Mouse (Mus musculus) cerebellum, adult 2 months (tissue): Measurements from ENCODE around the gene Qars. TPM values are rescaled to one million over a fixed set of nuclear protein-coding genes. Genes with fewer than 3 reads are reported as not detected.
A peak's percentile ranks its signal among the peaks of the same experiment; 100 is the strongest.

Source experiments
- DNase-seq, 2 experiments: peaks; one replicate each; pipeline ENCODE4 v3.0.0; 2021
- H3K27ac ChIP-seq: fragments of 200-500 bp; 2 replicates; pipeline ENCODE4 v1.5.1; 2012; ENCODE audit warnings: low read length, control low read depth, inconsistent platforms; ENCODE audit not compliant: insufficient read depth
- H3K27me3 ChIP-seq: fragments of 200-500 bp; 2 replicates; pipeline ENCODE4 v1.6.1; 2012; ENCODE audit warnings: inconsistent platforms, mild to moderate bottlenecking, low read length, moderate library complexity; ENCODE audit not compliant: control insufficient read depth, insufficient read depth
- H3K4me1 ChIP-seq: fragments of 200-500 bp; 2 replicates; pipeline ENCODE4 v1.6.1; 2011; ENCODE audit warnings: low read length; ENCODE audit not compliant: control insufficient read depth, insufficient read depth
- H3K4me3 ChIP-seq: fragments of 200-500 bp; replicated peaks from 2 replicates; pipeline ENCODE3; 2011; ENCODE audit warnings: mild to moderate bottlenecking, low read depth, low read length, control low read depth; ENCODE audit not compliant: insufficient read depth
- CTCF ChIP-seq: fragments of 200-500 bp; IDR thresholded peaks from 2 replicates; pipeline ENCODE4 v1.5.1; 2011; ENCODE audit warnings: low read depth, mild to moderate bottlenecking, control low read depth, low read length, moderate library complexity, borderline replicate concordance; ENCODE audit not compliant: insufficient read depth
- POLR2A ChIP-seq: fragments of 200-500 bp; IDR thresholded peaks from 2 replicates; pipeline ENCODE4 v1.6.1; 2011; ENCODE audit warnings: low read length, control low read depth, borderline replicate concordance; ENCODE audit not compliant: insufficient read depth
- WGBS: fragments of 180-500 bp; shearing (Covaris S2); methylation state at CpG from one replicate; pipeline ENCODE4 v1.1.7; 2018; 5-methylcytosine and 5-hydroxymethylcytosine counted together
- polyA plus RNA-seq: library from polyadenylated mRNA; depleted of rRNA; stranded (reverse); fragments of >200 nt; gene quantifications from 2 replicates; pipeline ENCODE4 v1.2.3, GENCODE M21; 2012

Gene Qars
- polyA plus RNA-seq, 1 experiment: 107 TPM

DNA sequence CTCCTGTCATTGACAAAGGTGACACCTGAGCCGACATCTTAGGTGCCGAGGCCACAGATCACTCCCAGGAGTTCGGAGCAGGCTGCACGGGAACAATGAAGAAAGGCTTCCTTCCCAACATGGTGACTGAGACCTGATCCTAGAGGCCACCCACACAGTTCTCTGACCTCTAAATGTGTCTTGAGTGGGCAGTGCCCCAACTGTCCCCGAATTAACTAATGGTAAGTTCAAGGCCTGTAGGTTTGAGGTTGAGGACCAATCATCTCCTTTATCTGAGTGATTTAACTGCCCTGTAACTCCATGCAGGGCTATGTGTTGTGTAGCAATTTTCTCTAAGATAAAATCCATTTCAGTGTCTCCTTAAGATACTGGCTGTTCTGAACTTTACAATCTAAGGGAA is 38.1 kb upstream of the Qars start:
- WGBS: 83% methylated on average over 5 of the region's 5 CpGs
- Histone ChIP-seq H3K4me3 (no peak overlapping the region), H3K4me1 (no peaks in the 10 kb centered on the region), H3K27me3 (no peaks in the 10 kb centered on the region), H3K27ac (no peak overlapping the region)
- no peak for TF ChIP-seq POLR2A
- no peak for TF ChIP-seq CTCF
- no peak for DNase-seq

DNA sequence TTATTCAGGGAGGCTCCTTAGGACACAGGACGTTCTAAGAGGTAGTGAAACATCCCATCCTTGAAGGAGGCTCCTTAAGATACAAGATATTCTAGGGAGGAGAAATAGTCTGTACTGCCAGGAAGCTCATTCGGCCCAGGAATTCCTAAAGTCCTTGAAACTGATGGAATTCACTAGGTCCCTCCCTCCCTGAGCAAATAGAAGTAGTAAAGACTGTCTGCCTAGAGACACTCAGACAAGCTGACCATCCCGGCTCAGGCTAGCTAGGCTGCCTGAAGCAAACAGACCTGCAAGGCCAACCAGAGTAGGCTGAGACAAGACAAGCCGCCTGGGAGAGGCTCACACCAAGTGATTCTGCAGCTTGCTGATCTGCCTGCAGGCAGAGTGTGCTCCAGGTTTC is 37.7 kb upstream of the Qars start:
- H3K4me1 ChIP-seq: no peaks in the 10 kb centered on the region
- WGBS: 78% methylated on average over 4 of the region's 4 CpGs
- DNase-seq: no peak
- no peak overlapping the region for H3K27ac ChIP-seq
- H3K27me3 ChIP-seq: no peaks in the 10 kb centered on the region
- no peak overlapping the region for H3K4me3 ChIP-seq
- TF ChIP-seq POLR2A (no peak), CTCF (no peak)

DNA sequence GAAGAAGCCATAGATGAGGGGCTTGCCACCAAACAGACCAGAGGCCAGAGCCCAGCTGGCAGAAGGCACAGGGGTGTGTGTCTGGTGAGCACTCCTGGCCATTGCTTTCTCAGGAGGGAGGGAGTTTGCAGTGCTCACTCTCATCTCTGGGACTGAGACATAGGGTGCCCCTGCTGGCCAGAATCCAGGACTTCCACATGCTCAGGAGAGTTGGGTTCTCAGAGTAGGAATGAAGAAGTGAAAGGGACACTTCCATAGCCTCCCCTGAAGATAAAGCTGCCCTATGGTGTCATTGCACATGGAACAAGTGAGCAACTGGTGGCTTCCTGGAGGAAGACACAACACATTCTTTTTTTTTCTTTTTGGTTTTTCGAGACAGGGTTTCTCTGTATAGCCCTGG is 33.0 kb upstream of the Qars start:
- no peak for DNase-seq
- no peaks in the 10 kb centered on the region for H3K27me3 ChIP-seq
- H3K4me1 ChIP-seq: no peaks in the 10 kb centered on the region
- H3K4me3 ChIP-seq: no peak overlapping the region
- no peak for TF ChIP-seq POLR2A
- no peak for TF ChIP-seq CTCF
- H3K27ac ChIP-seq: no peak overlapping the region
- WGBS: 32% methylated on average over 1 of the region's 1 CpGs

DNA sequence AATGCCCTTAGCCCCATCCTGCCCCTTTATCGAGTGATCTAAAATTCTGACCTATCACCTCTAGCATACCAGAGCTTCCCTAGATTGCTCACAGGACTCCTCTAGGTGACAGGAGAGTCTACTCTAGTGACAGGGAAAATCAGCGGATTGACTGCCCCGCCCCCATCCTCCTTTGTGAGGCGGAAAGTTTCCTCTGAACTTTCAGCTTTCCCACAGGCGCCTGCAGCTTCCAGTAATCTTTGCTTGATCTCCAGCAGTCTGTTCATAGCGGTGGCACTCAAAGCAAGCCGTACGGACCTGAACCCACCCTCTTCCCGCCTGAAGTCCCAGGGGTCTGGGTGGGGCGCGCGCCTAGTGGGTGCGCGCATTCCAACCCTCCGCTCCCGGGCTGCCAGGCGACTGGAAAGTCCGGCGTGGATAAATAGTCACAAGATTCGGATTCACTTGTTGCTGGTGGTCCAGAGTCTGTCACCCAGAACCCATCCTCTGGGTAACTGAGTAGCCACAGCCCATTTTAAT is 28.8 kb upstream of the Qars start:
- WGBS: 3% methylated on average over 20 of the region's 20 CpGs
- TF ChIP-seq POLR2A (no peak), CTCF (no peak)
- Histone ChIP-seq H3K27me3 (no peaks in the 10 kb centered on the region), H3K27ac (no peak overlapping the region), H3K4me1 (no peaks in the 10 kb centered on the region), H3K4me3 (peak overlapping the region; percentile 4)
- DNase-seq: no peak

DNA sequence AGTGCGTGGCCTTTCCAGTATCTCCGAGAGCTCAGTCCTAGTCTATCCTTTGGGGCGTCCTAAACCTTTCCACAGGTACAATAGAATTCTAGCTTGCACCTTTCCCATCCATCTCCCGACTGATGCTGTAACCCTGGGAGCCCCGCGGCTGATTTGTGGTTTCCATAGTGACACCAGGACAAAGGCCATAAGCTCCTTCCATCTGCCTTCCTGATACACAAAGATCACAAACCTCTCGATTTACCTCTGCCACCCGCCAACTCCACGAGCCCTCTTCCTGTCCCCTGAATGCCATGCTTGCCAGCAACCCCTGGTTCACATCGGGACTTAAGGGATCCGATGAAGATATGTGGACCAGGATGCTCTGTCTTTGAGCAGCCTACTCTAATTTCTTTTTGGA is 28.3 kb upstream of the Qars start:
- Histone ChIP-seq H3K4me1 (no peaks in the 10 kb centered on the region), H3K27ac (no peak overlapping the region), H3K27me3 (no peaks in the 10 kb centered on the region), H3K4me3 (no peak overlapping the region)
- 27% methylated on average over 11 of the region's 11 CpGs for WGBS
- no peak for DNase-seq
- no peak for TF ChIP-seq POLR2A
- no peak for TF ChIP-seq CTCF

DNA sequence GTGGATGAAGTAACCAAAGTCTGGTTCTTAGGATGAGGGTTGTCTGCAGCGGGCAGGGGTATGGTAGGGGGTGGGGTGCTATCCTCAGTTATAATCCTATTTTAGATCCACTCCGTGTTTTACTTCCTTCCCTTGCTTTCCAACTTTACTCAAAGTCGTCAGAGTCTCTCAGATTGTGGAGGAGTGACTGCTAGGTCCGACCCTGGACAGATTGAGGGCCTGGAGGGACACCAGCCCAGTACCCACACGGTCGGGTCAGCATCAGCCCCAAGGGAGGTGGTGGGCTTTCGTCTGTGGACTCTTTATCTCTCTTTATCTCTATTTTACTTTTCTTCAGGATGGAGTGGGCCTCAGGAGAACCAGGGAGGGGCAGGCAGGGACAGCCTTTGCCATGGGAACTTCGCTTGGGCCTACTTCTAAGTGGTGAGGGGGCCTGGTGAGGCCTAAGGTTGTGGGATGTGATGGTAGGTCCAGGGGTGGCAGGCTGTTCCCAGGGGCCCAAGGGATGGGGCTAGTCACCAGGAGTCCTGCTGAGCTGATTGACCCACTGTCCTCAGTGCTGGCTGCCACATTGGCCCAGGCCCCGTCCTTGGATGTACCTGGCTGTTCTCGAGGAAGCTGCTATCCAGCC is 27.7 kb upstream of the Qars start, which contains the start of gene Lamb2:
Gene Lamb2 (plus strand): TSS at position 16 of the 631 bp plus-strand sequence.
- 40% methylated on average over 10 of the region's 10 CpGs for WGBS
- H3K27ac ChIP-seq: no peak within 1 kb of the TSS
- no peaks in the 10 kb centered on the region for H3K4me1 ChIP-seq
- peak within 1 kb of the TSS; percentile 35 for H3K4me3 ChIP-seq
- H3K27me3 ChIP-seq: no peaks in the 10 kb centered on the region
- TF ChIP-seq POLR2A (no peak), CTCF (no peak)
- DNase-seq: no peak

DNA sequence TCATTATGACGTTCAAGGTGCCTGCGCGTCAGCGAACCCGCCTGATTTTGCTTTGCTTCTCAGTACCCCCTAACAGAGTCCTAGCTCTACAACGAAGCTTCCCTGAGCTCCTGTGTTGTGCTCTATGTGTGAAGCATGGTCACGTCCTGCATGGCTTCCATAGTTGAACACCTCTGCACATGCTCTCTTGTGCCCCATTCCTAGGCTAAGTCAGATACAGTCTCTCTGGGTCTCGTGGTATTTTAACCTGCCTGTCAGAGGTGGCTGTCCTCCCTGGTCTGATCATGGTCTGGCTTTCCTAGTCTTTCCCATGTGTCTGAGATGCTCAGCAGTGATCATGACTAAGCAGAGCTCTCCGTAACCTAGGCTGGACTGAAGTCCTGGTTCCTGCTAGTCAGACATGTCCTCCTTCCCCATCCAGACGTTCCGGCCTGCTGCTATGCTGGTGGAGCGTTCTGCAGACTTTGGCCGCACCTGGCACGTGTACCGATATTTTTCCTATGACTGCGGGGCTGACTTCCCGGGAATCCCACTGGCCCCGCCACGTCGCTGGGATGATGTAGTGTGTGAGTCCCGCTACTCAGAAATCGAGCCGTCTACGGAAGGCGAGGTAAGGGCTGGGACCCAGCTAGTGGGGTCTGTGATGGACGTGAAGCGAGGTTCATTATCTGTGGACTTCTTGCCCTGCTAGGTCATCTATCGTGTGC is 26.5 kb upstream of the Qars start:
- H3K4me1 ChIP-seq: no peaks in the 10 kb centered on the region
- no peak overlapping the region for H3K4me3 ChIP-seq
- DNase-seq: no peak
- 87% methylated on average over 28 of the region's 28 CpGs for WGBS
- TF ChIP-seq CTCF: no peak
- no peak for TF ChIP-seq POLR2A
- no peaks in the 10 kb centered on the region for H3K27me3 ChIP-seq
- no peak overlapping the region for H3K27ac ChIP-seq

DNA sequence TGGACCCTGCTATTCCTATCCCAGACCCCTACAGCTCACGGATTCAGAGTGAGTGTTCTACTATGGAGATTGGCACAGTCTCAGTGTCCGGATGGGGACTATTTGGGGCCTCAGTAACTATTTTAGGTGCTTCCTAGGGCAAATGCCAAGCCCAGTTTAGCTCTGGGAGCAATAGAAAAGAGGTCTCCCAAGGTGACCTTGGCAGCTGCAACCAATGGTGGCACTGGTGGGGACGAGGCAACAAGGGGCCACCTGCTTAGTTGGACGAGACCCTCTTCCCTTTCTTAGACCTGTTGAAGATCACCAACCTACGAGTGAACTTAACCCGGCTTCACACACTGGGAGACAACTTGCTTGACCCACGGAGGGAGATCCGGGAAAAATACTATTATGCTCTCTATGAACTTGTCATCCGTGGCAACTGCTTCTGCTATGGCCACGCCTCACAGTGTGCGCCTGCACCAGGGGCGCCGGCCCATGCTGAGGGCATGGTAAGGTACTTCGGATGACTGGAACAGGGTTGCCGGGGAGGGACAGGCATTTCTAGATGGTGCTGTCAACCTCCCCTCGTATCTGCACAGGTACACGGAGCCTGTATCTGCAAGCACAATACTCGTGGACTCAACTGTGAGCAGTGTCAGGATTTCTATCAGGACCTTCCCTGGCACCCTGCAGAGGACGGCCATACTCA is 25.8 kb upstream of the Qars start:
- Histone ChIP-seq H3K27ac (no peak overlapping the region), H3K4me3 (no peak overlapping the region), H3K4me1 (no peaks in the 10 kb centered on the region), H3K27me3 (no peaks in the 10 kb centered on the region)
- DNase-seq: no peak
- WGBS: 81% methylated on average over 19 of the region's 19 CpGs
- TF ChIP-seq CTCF: no peak
- TF ChIP-seq POLR2A: no peak
